Mouse (Mus musculus) embryonic stem cell, embryonic (primary cell): ENCODE data around the gene Arhgdig.

Experiments used
- CTCF ChIA-PET, 4 experiments: fragments of 300-600 bp in 2 of 4; fragments of 350-600 bp in 2 of 4; sonication (Branson Sonifier 250); formaldehyde crosslinking; loops; one replicate each; lab custom pipeline; 2022; ENCODE audit warnings: inconsistent platforms in 2 of 4; lab: Charles Lee
- POLR2A ChIA-PET, 4 experiments: fragments of 300-600 bp in 2 of 4; fragments of 350-600 bp in 2 of 4; sonication (Branson Sonifier 250); formaldehyde crosslinking; loops; one replicate each; lab custom pipeline; 2022; ENCODE audit warnings: antibody characterized with exemption in 4 of 4, inconsistent platforms in 1 of 4; lab: Charles Lee

Arhgdig gene

DNA sequence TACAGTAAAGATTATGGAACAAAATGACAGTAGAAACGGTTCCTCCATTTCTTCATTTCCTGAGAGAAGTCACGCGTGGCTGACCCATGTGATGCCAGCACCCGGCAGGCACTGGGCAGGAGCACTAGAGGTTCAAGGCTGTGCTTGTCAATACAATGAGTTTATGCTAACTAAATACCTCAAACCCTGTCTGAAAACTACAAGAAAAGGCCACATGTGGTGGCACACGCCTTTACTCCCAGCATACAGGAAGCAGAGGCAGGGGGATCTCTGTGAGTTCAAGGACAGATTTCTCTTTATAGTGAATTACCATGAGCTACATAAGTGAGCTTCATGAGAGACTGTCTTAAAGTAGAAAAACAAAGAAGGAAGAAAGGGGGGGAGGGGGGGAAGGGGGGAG, 23.6 kb upstream of the Arhgdig start:
- ChIA-PET POLR2A (interaction anchor here in 3 of 4 experiments (0.6 to 2.7 kb wide), 25 partner anchors 10 to 399 kb away, joined by 3 to 22 read pairs (median 3); partner anchors contain the start of genes Fam234a (in 2 of the 3), Arhgdig (in 1 of the 3), Axin1 (in 1 of the 3) and Decr2 (in 1 of the 3)), CTCF (interaction anchor here (0.5 to 1.8 kb wide), 13 partner anchors 9 to 1270 kb away, joined by 3 to 9 read pairs (median 4); partner anchors contain the start of gene Fam234a (in 2 of the 4))

DNA sequence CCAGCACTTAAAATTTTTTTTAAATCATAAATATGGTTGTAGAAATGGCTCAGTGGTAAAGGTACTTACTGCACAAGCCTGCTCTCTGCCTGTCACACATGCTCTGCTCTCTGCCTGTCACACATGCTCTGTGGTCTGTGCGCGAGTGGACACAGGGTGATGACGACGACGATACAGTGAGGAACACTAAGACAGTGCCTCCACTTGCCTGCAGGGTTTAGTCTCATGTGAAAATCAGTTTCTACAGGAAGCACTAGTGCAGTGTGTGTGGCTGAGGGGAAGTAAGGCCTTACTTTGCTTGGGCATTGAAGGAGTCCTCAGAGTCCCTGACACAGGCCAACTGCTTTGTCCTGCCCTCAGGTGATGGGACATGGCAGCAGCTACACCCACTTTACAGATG, 22.2 kb upstream of the Arhgdig start:
- ChIA-PET CTCF (interaction anchor here in 1 of 4 experiments (0.6 kb wide), 1 partner anchor 135 kb away, joined by 4 read pairs; no protein-coding TSS in a partner anchor), POLR2A (interaction anchor here in 3 of 4 experiments (0.7 to 2.3 kb wide), 4 partner anchors 23 to 974 kb away, joined by 3 to 16 read pairs (median 3); partner anchors contain the start of genes Decr2 (in 1 of the 3) and Luc7l (in 1 of the 3))

DNA sequence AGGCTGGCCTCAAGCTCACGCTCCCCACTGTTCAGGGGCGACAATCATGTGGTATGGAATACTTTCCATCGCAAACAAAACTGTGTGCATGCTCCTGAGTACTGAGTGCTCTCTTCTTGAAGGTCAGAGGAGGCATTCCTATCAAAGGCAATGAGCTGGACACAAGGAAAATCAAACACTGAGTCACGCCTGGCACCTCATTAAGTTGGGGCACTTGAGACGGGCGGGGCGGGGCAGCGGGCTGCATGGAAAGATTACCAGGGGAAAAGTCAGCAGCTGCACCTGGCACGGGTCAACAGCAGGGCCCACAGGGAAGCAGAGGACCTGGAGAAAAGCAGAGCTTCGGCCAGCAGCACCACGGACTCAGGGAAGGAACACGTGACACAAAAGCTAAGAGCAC, 17.6 kb upstream of the Arhgdig start:
- POLR2A ChIA-PET: interaction anchor here in 3 of 4 experiments (0.6 to 1.7 kb wide), 13 partner anchors 12 to 175 kb away, joined by 3 to 5 read pairs (median 3); partner anchors contain the start of genes Luc7l (in 2 of the 3), Arhgdig (in 1 of the 3) and Fam234a (in 1 of the 3)

GRCm38 (mm10) chr17:26221508-26221907, 13.9 kb upstream of the Arhgdig start:
- ChIA-PET POLR2A (interaction anchor here in 2 of 4 experiments (0.6 to 1.8 kb wide), 4 partner anchors 10 to 120 kb away, joined by 3 to 8 read pairs (median 4); partner anchors contain the start of gene Arhgdig (in 1 of the 2)), CTCF (interaction anchor here in 3 of 4 experiments (0.6 to 2.3 kb wide), 3 partner anchors 10 to 31 kb away, joined by 3 to 6 read pairs (median 3); partner anchors contain the start of gene Luc7l (in 1 of the 3))

More for the DNA sequence above, 17.6 kb upstream of the Arhgdig start:
- CTCF ChIA-PET: interaction anchor here in 1 of 4 experiments (1.1 to 1.3 kb wide), 2 partner anchors 18 to 50 kb away, joined by 4 to 5 read pairs; no protein-coding TSS in a partner anchor

DNA sequence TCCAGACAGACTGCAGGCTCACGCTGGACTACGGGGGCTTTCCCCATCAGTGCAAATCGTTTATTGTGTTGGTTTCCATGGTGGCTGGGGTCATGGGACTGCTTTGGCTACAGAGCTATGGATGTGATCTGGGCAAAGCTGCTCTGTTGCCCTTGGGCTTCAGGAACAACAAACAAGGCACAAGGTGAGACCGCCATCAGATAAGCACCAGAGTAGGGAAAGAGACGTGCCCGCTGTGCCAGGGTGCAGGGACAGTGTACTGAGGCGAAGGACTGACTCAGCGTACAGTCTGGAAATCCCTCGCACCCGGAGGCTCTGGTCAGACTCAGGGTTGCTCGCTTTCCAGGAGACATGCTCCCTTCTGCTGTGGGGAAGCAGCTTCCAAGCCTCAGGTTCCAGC, 5.1 kb upstream of the Arhgdig start:
- POLR2A ChIA-PET: interaction anchor here in 3 of 4 experiments (0.5 to 1.5 kb wide), 7 partner anchors 8 to 33 kb away, joined by 3 to 5 read pairs (median 3); no protein-coding TSS in a partner anchor
- CTCF ChIA-PET: interaction anchor here in 1 of 4 experiments (0.6 to 1.0 kb wide), 2 partner anchors 11 to 38 kb away, joined by 3 read pairs; no protein-coding TSS in a partner anchor

GRCm38 (mm10) chr17:26212241-26212640, 4.7 kb upstream of the Arhgdig start:
- CTCF ChIA-PET: no interaction called here
- POLR2A ChIA-PET: interaction anchor here in 3 of 4 experiments (0.5 to 1.4 kb wide), 4 partner anchors 8 to 34 kb away, joined by 3 to 5 read pairs (median 4); no protein-coding TSS in a partner anchor

DNA sequence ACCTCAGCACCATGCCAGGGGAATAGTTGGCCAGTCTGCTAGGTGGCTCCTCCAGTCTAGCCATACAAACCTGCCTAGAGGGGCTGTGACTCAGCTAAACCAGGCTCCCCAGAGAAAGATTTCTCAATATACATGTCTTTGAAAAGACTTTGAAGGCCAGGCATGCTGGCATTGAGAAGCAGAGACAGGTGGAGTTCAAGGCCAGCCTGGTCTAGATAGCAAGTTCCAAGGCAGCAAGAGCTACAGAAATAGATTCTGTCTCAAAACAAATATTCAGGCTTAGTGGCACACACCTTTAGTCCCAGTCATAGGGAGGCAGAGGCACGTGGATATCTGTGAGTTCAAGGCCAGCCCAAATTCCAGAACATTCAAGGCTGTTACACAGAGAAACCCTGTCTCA, 1.2 kb downstream of the Arhgdig start:
- CTCF ChIA-PET: interaction anchor here in 1 of 4 experiments (1.6 kb wide), 1 partner anchor 26 kb away, joined by 6 read pairs; no protein-coding TSS in a partner anchor
- POLR2A ChIA-PET: interaction anchor here in 3 of 4 experiments (0.7 to 2.4 kb wide), 7 partner anchors 10 to 901 kb away, joined by 3 to 10 read pairs (median 4); partner anchors contain the start of gene Luc7l (in 1 of the 3)

GRCm38 (mm10) chr17:26204766-26205165, 2.8 kb downstream of the Arhgdig start:
- CTCF ChIA-PET: interaction anchor here in 1 of 4 experiments (1.5 kb wide), 2 partner anchors 26 to 164 kb away, joined by 3 to 5 read pairs; no protein-coding TSS in a partner anchor
- POLR2A ChIA-PET: interaction anchor here in 3 of 4 experiments (0.9 to 1.9 kb wide), 6 partner anchors 8 to 250 kb away, joined by 3 to 5 read pairs (median 3); partner anchors contain the start of gene Fam234a (in 1 of the 3)

DNA sequence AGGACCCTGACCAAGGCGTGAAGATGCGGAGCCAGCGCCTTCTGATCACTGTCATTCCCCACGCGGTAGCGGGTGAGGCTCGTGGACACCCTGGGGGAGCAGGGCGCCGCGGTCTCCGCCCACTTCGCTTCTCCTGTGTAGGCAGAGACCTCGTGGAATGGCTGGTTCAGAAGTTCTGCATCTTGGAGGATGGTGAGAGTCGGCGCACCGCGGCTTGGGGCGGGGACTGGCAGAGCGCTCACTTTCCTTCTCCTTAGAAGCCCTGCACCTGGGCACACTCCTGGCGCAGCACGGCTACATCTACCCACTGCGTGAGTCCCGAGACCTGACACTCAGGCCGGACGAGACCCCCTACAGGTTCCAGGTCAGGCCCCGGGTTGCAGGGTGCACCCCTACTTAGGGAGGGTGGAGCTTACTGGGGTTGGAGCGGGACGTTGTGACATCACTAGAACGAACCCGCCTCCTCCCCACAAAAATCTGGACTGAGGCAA, 4.2 kb downstream of the Arhgdig start:
- ChIA-PET POLR2A (interaction anchor here in 3 of 4 experiments (0.6 to 3.2 kb wide), 9 partner anchors 9 to 335 kb away, joined by 3 to 10 read pairs (median 3); partner anchors contain the start of genes Fam234a (in 1 of the 3) and Mcrip2 (in 1 of the 3)), CTCF (interaction anchor here in 3 of 4 experiments (0.5 to 1.5 kb wide), 7 partner anchors 28 to 1536 kb away, joined by 3 to 5 read pairs (median 3); partner anchors contain the start of gene Decr2 (in 1 of the 3))

- ChIA-PET CTCF (interaction anchor here in 2 of 4 experiments (0.6 to 1.2 kb wide), 2 partner anchors 324 to 1178 kb away, joined by 3 to 4 read pairs; no protein-coding TSS in a partner anchor), POLR2A (interaction anchor here in 2 of 4 experiments (1.0 to 3.2 kb wide), 2 partner anchors 41 to 334 kb away, joined by 3 to 10 read pairs; partner anchors contain the start of genes Fam234a (in 1 of the 2) and Mcrip2 (in 1 of the 2))
Measured at GRCm38 (mm10) chr17:26202737-26203136, 4.8 kb downstream of the Arhgdig start, which contains the start of gene Rgs11. TSS of gene Rgs11 (plus strand) at chr17:26202951.

- CTCF ChIA-PET: interaction anchor here in 1 of 4 experiments (1.1 kb wide), 1 partner anchor 27 kb away, joined by 3 read pairs; no protein-coding TSS in a partner anchor
- POLR2A ChIA-PET: interaction anchor here in 2 of 4 experiments (0.6 to 3.2 kb wide), 10 partner anchors 10 to 216 kb away, joined by 3 to 10 read pairs (median 3); partner anchors contain the start of genes Fam234a (in 2 of the 2), Axin1 (in 1 of the 2) and Capn15 (in 1 of the 2)
Measured at GRCm38 (mm10) chr17:26201998-26202397, 5.6 kb downstream of the Arhgdig start.

- CTCF ChIA-PET: interaction anchor here (0.5 to 1.6 kb wide), 6 partner anchors 12 to 189 kb away, joined by 3 to 7 read pairs (median 4); no protein-coding TSS in a partner anchor
- POLR2A ChIA-PET: interaction anchor here in 3 of 4 experiments (0.6 to 3.2 kb wide), 17 partner anchors 9 to 215 kb away, joined by 3 to 10 read pairs (median 3); partner anchors contain the start of genes Axin1 (in 1 of the 3), Capn15 (in 1 of the 3) and Fam234a (in 1 of the 3)
Measured at GRCm38 (mm10) chr17:26200831-26201705, 6.5 kb downstream of the Arhgdig start.

- POLR2A ChIA-PET: no interaction called here
- CTCF ChIA-PET: interaction anchor here in 1 of 4 experiments (0.9 kb wide), 1 partner anchor 24 kb away, joined by 4 read pairs; no protein-coding TSS in a partner anchor
Measured at GRCm38 (mm10) chr17:26198892-26199291, 8.7 kb downstream of the Arhgdig start, which contains the start of gene Pdia2. TSS of gene Pdia2 (minus strand) at chr17:26199087.

DNA sequence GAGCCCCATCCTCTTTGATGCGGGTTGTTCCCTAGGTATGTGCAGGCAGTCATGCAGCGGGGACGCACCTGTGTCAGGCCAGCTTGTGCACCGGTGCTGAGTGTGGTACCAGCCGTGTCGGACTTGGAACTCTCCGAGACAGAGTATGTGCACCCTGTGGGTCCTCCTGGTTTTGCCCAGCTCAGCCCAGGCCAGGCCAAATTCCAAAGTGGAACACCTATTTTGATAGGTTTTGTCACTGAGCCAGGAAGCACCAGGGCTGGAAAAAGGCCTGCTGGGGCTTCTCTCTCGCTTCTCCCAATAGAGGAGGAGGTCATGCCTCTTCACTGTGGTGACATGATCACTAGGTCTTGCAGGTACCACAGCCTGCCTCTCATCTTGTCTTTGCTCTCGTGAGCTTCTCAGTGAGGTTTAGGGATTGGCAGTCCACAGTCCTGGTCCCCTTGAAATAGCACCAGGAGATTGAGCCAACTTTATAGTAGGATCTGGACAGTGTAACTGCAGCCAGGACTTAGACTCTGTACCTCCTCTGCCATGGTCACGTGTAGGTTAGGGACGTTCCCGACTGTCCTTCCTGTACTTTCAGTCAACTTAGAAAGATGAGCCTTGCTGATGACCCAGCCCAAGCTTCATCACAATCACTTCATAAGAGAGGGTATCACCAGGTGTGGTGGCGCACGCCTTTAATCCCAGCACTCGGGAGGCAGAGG, 14.9 kb downstream of the Arhgdig start:
- ChIA-PET CTCF (no interaction called here), POLR2A (no interaction called here)

DNA sequence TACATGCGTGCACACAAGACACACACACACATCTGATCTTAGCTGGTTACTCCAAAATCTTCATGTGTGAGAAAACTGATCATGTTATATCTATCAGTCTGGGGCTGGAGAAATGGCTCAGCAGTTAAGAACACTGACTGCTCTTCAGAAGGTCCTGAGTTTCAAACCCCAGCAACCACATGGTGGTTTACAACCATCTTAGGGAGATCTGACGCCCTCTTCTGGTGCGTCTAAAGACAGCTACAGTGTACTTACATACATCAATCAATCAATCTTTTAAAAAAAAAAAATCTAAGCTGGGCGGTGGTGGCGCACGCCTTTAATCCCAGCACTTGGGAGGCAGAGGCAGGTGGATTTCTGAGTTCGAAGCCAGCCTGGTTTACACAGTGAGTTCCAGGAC, 16.1 kb downstream of the Arhgdig start:
- ChIA-PET CTCF (interaction anchor here in 1 of 4 experiments (0.6 to 0.7 kb wide), 2 partner anchors 48 to 153 kb away, joined by 3 read pairs; no protein-coding TSS in a partner anchor), POLR2A (interaction anchor here in 1 of 4 experiments (0.9 kb wide), 1 partner anchor 10 kb away, joined by 3 read pairs; no protein-coding TSS in a partner anchor)
